Mouse (Mus musculus) liver, embryonic 16.5 days (tissue): ENCODE results near the gene Ppp6r1. TPM values are rescaled to one million over a fixed set of nuclear protein-coding genes. Genes with fewer than 3 reads are reported as not detected.

Source experiments
- ATAC-seq: fragments of 200-750 bp; cut with Nextera tagmentation; 2 replicates; pipeline ENCODE4 v1.8.0; 2017; ENCODE audit warnings: low read depth, mild to moderate bottlenecking, moderate number of reproducible peaks, moderate library complexity
- H3K27ac ChIP-seq: fragments of 300-500 bp; sonication (generic); 2 replicates; pipeline ENCODE4 v1.5.1; 2014; ENCODE audit warnings: mild to moderate bottlenecking, low read length
- H3K27me3 ChIP-seq: fragments of 300-500 bp; sonication (generic); 2 replicates; pipeline ENCODE4 v1.6.1; 2014; ENCODE audit warnings: low read depth, low read length, mixed read lengths; ENCODE audit not compliant: control insufficient read depth, insufficient read depth
- H3K36me3 ChIP-seq: fragments of 300-500 bp; sonication (generic); 2 replicates; pipeline ENCODE4 v1.6.1; 2014; ENCODE audit warnings: mild to moderate bottlenecking; ENCODE audit not compliant: control insufficient read depth, insufficient read depth
- H3K4me1 ChIP-seq: fragments of 300-500 bp; sonication (generic); 2 replicates; pipeline ENCODE4 v1.6.1; 2014; ENCODE audit warnings: low read depth, low read length, mixed read lengths; ENCODE audit not compliant: control insufficient read depth
- H3K4me2 ChIP-seq: fragments of 300-500 bp; sonication (generic); 2 replicates; pipeline ENCODE4 v1.6.1; 2014; ENCODE audit warnings: low read depth, low read length, mixed read lengths
- H3K4me3 ChIP-seq: fragments of 300-500 bp; sonication (generic); 2 replicates; pipeline ENCODE4 v1.5.1; 2014; ENCODE audit warnings: low read depth, mild to moderate bottlenecking, low read length
- H3K9ac ChIP-seq: fragments of 300-500 bp; sonication (generic); 2 replicates; pipeline ENCODE4 v1.6.1; 2014; ENCODE audit warnings: low read depth, low read length
- H3K9me3 ChIP-seq: fragments of 300-500 bp; sonication (generic); replicated peaks from 2 replicates; pipeline ENCODE4 v1.6.1; 2016; ENCODE audit warnings: low read length; ENCODE audit not compliant: control insufficient read depth
- WGBS: fragments of 180-500 bp; shearing (Covaris S2); extraction: QIAGEN DNeasy Blood & Tissue Kit; methylation state at CpG from one replicate; pipeline ENCODE4 v1.1.7; 2014; ENCODE audit not compliant: insufficient replicate concordance; 5-methylcytosine and 5-hydroxymethylcytosine counted together
- polyA plus RNA-seq: library from polyadenylated mRNA; unstranded; fragments of >200 nt; fragmentation: Nextera tagmentation; extraction: Ambion mirVana; gene quantifications from 2 replicates; pipeline ENCODE4 v1.2.1, GENCODE M21; 2015

Ppp6r1 gene
- polyA plus RNA-seq, 1 experiment from 2014 or later, result 3.4 TPM

DNA sequence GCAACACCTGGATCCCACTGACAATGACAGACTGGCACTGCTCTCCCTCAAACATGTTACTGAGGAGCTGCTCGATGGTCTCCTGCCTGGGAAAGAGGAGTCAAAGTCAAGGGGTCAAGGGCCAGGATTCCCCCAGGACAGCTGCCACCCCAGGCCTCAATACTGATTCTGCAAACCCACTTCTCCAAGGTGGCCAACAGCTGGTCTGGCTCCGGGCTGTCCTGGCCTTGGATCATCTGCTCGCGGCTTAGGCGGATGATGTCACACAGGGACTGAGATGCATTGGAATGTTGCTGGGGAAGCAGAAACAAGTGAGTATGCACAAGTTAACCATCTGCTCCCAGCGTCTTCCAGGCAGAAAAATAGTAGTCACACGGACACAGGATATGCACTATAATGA, 16.9 kb downstream of the Ppp6r1 start:
- Histone ChIP-seq H3K4me1 (peaks cover 10% of the 10 kb centered on the region), H3K9ac (no peak overlapping the region), H3K27me3 (no peaks in the 10 kb centered on the region), H3K36me3 (peaks cover 69% of the 10 kb centered on the region), H3K4me2 (no peak overlapping the region), H3K27ac (no peak overlapping the region), H3K9me3 (no peaks in the 10 kb centered on the region), H3K4me3 (no peak overlapping the region)
- WGBS, result 88% methylated on average over 7 of the region's 7 CpGs
- ATAC-seq, result no peak

DNA sequence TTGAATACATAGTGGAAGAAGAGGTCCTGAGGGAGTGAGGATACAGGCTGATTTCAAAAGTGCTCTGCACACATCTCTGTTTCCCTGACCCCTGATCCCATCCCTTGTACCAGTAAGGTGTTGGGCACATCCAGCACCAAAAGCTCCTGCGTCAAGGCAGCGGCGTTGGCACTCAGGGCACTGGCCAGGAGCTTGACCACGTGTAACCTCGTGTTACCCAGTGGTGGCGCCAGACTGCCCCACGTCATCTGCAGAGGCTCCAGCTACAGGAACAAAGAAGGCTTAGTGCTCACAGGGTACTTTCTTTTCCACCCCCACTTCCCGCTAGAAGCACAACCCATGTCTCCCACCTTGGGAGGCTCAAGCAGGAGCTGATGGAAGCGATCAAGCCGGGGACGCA, 17.7 kb downstream of the Ppp6r1 start:
- peaks cover 7% of the 10 kb centered on the region for H3K4me1 ChIP-seq
- WGBS, result 82% methylated on average over 11 of the region's 11 CpGs
- no peaks in the 10 kb centered on the region for H3K27me3 ChIP-seq
- H3K9me3 ChIP-seq, result no peaks in the 10 kb centered on the region
- no peak overlapping the region for H3K9ac ChIP-seq
- H3K4me3 ChIP-seq, result no peak overlapping the region
- no peak overlapping the region for H3K4me2 ChIP-seq
- no peak for ATAC-seq
- peaks cover 69% of the 10 kb centered on the region for H3K36me3 ChIP-seq
- no peak overlapping the region for H3K27ac ChIP-seq

DNA sequence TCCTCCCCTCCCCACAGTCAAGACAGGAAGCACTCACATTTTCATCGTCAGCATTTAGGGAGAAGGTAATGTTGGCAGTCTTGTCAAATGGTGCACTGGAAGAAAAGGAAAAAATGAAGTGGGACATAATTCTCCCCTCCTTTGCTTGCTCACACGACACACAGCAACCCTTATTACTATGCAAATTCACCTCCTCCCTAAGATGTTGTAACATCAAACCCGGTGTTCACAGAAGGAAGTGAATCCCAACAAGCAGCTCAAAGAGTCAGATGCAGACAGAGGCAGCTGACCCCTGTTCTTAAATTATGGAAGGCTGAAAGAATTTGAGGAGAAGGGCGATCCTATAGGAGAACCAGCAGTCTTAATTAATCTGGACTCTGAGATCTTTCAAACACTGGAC, 22.6 kb downstream of the Ppp6r1 start:
- no peak for ATAC-seq
- Histone ChIP-seq H3K27ac (no peak overlapping the region), H3K27me3 (no peaks in the 10 kb centered on the region), H3K36me3 (peaks cover 65% of the 10 kb centered on the region), H3K9ac (no peak overlapping the region), H3K9me3 (no peaks in the 10 kb centered on the region), H3K4me2 (no peak overlapping the region), H3K4me3 (no peak overlapping the region), H3K4me1 (peaks cover 12% of the 10 kb centered on the region)
- WGBS, result 72% methylated on average over 4 of the region's 4 CpGs

- peaks cover 60% of the 10 kb centered on the region for H3K4me1 ChIP-seq
- H3K4me3 ChIP-seq, result peak within 1 kb of the TSS; percentile 72
- peak within 1 kb of the TSS; percentile 38 for H3K9ac ChIP-seq
- H3K27ac ChIP-seq, result peak within 1 kb of the TSS; percentile 98
- H3K9me3 ChIP-seq, result no peaks in the 10 kb centered on the region
- H3K4me2 ChIP-seq, result peak within 1 kb of the TSS; percentile 80
- peak; percentile 66 for ATAC-seq
- no peaks in the 10 kb centered on the region for H3K27me3 ChIP-seq
- H3K36me3 ChIP-seq, result peaks cover 40% of the 10 kb centered on the region
- 37% methylated on average over 4 of the region's 4 CpGs for WGBS
These were observed 27.8 kb downstream of the Ppp6r1 start, which contains the start of gene Tmem86b for GRCm38 (mm10) chr7:4631031-4631430. Gene Tmem86b (minus strand): TSS chr7:4631422.

GRCm38 (mm10) chr7:4630198-4630597, 28.6 kb downstream of the Ppp6r1 start:
- Histone ChIP-seq H3K9ac (peak overlapping the region; percentile 83), H3K27me3 (no peaks in the 10 kb centered on the region), H3K4me3 (peak overlapping the region; percentile 72), H3K9me3 (no peaks in the 10 kb centered on the region), H3K4me2 (peak overlapping the region; percentile 80), H3K36me3 (peaks cover 33% of the 10 kb centered on the region), H3K27ac (peak overlapping the region; percentile 98), H3K4me1 (peaks cover 62% of the 10 kb centered on the region)
- ATAC-seq, result peak; percentile 96
- 13% methylated on average over 1 of the region's 1 CpGs for WGBS

DNA sequence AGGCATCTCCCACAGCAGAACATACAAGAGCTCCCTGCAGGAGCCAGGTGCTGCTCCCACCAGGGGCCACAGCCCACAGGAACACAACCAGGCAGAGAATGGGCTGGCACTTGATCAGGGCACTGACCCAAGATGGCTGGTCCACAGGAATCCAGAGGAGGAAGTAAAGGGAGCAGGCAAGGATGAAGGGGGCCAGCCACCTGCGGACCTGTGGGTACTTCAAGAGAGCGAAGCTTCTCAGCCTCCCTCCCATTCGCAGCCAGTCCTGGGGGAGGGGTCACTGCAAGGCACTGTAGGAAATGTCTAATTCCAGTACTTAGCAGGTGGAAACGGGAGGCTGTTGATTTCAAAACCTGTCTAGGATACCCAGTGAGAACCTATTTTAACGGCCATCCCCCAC, 29.2 kb downstream of the Ppp6r1 start:
- Histone ChIP-seq H3K27me3 (no peaks in the 10 kb centered on the region), H3K27ac (peak overlapping the region; percentile 98), H3K4me3 (peak overlapping the region; percentile 72), H3K36me3 (peaks cover 29% of the 10 kb centered on the region), H3K4me1 (peaks cover 62% of the 10 kb centered on the region), H3K9ac (peak overlapping the region; percentile 83), H3K9me3 (no peaks in the 10 kb centered on the region), H3K4me2 (peak overlapping the region; percentile 80)
- ATAC-seq, result peak; percentile 44
- 23% methylated on average over 5 of the region's 5 CpGs for WGBS

GRCm38 (mm10) chr7:4625928-4626327, 32.9 kb downstream of the Ppp6r1 start:
- H3K27me3 ChIP-seq, result no peaks in the 10 kb centered on the region
- no peak overlapping the region for H3K9ac ChIP-seq
- H3K36me3 ChIP-seq, result peaks cover 6% of the 10 kb centered on the region; the same call in 1 of the 2 replicates
- 75% methylated on average over 2 of the region's 2 CpGs for WGBS
- peaks cover 51% of the 10 kb centered on the region for H3K4me1 ChIP-seq
- no peaks in the 10 kb centered on the region for H3K9me3 ChIP-seq
- H3K27ac ChIP-seq, result peak overlapping the region; percentile 41
- no peak overlapping the region for H3K4me3 ChIP-seq
- no peak for ATAC-seq
- H3K4me2 ChIP-seq, result no peak overlapping the region

DNA sequence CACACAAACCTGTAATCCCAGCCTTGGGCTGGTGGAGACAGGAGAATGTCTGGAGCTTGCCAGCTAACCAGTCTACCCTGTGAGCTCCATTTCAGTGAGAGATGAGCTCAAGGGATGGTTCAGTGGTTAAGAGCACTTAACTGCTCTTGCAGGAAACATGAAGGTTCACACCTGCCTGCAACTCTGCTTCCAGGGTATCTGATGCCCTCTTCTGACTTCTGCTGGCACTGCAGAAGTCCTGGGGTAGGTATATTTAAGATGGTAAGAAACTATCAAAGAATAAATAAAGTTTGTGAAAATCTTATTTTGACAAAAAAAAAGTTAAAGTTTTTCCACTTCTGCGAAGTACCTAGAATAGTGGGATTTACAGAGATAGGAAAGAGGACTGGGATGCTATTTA, 34.5 kb downstream of the Ppp6r1 start:
- H3K4me3 ChIP-seq, result no peak overlapping the region
- peaks cover 41% of the 10 kb centered on the region for H3K4me1 ChIP-seq
- 30% methylated on average over 1 of the region's 1 CpGs for WGBS

DNA sequence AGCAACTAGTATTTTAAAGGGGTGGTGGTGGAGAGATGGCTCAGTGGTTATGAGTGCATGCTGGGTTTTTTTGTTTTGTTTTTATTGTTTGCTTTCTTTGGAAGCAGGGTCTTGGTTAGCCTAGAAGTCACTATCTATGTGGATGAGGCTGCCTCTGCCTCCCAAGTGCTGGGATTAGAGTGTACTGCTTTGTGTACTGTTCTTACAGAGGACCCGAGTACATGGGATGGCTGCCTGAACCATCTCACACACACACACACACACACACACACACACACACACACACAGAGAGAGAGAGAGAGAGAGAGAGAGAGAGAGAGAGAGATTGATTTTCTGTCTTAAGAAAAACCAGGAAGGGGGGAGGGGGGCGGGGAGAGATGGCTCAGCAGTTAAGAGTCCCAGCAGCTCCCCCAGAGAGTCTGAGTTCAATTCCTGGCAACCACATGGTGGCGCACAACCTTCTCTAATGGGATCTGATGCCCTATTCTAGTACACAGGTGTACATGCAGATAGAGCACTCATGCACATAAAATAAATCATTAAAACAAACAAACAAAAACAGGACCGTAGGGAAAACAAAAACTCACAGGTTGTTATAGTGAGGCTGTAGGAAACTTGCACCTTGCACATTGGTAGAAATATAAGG, 35.2 kb downstream of the Ppp6r1 start:
- Histone ChIP-seq H3K9ac (no peak overlapping the region), H3K4me2 (no peak overlapping the region), H3K27ac (no peak overlapping the region; the same call in 1 of the 2 replicates), H3K36me3 (peaks cover 6% of the 10 kb centered on the region; the same call in 1 of the 2 replicates), H3K4me3 (no peak overlapping the region), H3K9me3 (no peaks in the 10 kb centered on the region), H3K27me3 (no peaks in the 10 kb centered on the region), H3K4me1 (peaks cover 35% of the 10 kb centered on the region)
- ATAC-seq, result peak; percentile 60
- 14% methylated on average over 4 of the region's 4 CpGs for WGBS

More for the DNA sequence above, 34.5 kb downstream of the Ppp6r1 start:
- no peak overlapping the region for H3K9ac ChIP-seq
- ATAC-seq, result no peak
- no peaks in the 10 kb centered on the region for H3K9me3 ChIP-seq
- no peaks in the 10 kb centered on the region for H3K27me3 ChIP-seq
- H3K4me2 ChIP-seq, result no peak overlapping the region
- H3K36me3 ChIP-seq, result peaks cover 6% of the 10 kb centered on the region; the same call in 1 of the 2 replicates
- peak overlapping the region; percentile 45; the same call in 1 of the 2 replicates for H3K27ac ChIP-seq
